Mouse (Mus musculus) embryonic facial prominence, embryonic 14.5 days (tissue): Measurements from ENCODE around the gene Ddx1. TPM values are rescaled to one million over a fixed set of nuclear protein-coding genes. Genes with fewer than 3 reads are reported as not detected.
A peak's percentile ranks its signal among the peaks of the same experiment; 100 is the strongest.

ENCODE experiments used
- ATAC-seq: fragments of 200-750 bp; cut with Nextera tagmentation; 2 replicates; pipeline ENCODE4 v1.8.0; 2017; ENCODE audit warnings: low read depth, moderate number of reproducible peaks, moderate TSS enrichment
- DNase-seq: peaks from one replicate; pipeline ENCODE4 v3.0.0-alpha.2; 2015; ENCODE audit warnings: low spot score
- H3K27ac ChIP-seq: fragments of 300-500 bp; sonication (generic); replicated peaks from 2 replicates; pipeline ENCODE4 v1.5.1; 2014; ENCODE audit warnings: low read depth, mild to moderate bottlenecking, low read length, moderate library complexity
- H3K27me3 ChIP-seq: fragments of 300-500 bp; sonication (generic); replicated peaks from 2 replicates; pipeline ENCODE4 v1.6.1; 2014; ENCODE audit warnings: low read length; ENCODE audit not compliant: control insufficient read depth, insufficient read depth
- H3K36me3 ChIP-seq: fragments of 300-500 bp; sonication (generic); 2 replicates; pipeline ENCODE4 v1.6.1; 2014; ENCODE audit warnings: low read length, mixed read lengths; ENCODE audit not compliant: control insufficient read depth, insufficient read depth
- H3K4me1 ChIP-seq: fragments of 300-500 bp; sonication (generic); 2 replicates; pipeline ENCODE4 v1.6.1; 2014; ENCODE audit warnings: antibody characterized with exemption, low read length; ENCODE audit not compliant: control insufficient read depth, insufficient read depth
- H3K4me2 ChIP-seq: fragments of 300-500 bp; sonication (generic); 2 replicates; pipeline ENCODE4 v1.6.1; 2014; ENCODE audit warnings: low read depth, mild to moderate bottlenecking, low read length, moderate library complexity, mixed read lengths
- H3K4me3 ChIP-seq: fragments of 300-500 bp; sonication (generic); 2 replicates; pipeline ENCODE4 v1.5.1; 2014; ENCODE audit warnings: low read depth, mild to moderate bottlenecking, low read length
- H3K9ac ChIP-seq: fragments of 300-500 bp; sonication (generic); 2 replicates; pipeline ENCODE4 v1.6.1; 2014; ENCODE audit warnings: low read depth, mild to moderate bottlenecking, low read length, moderate library complexity, mixed read lengths
- H3K9me3 ChIP-seq: fragments of 300-500 bp; sonication (generic); 2 replicates; pipeline ENCODE4 v1.6.1; 2016; ENCODE audit warnings: low read length; ENCODE audit not compliant: control insufficient read depth
- WGBS: fragments of 180-500 bp; shearing (Covaris S2); extraction: QIAGEN DNeasy Blood & Tissue Kit; methylation state at CpG from one replicate; pipeline ENCODE4 v1.1.7; 2014; 5-methylcytosine and 5-hydroxymethylcytosine counted together
- polyA plus RNA-seq: library from polyadenylated mRNA; unstranded; fragments of >200 nt; fragmentation: Nextera tagmentation; extraction: Ambion mirVana; gene quantifications from 2 replicates; pipeline ENCODE4 v1.2.1, GENCODE M21; 2014

The Ddx1 gene
- polyA plus RNA-seq, 1 experiment from 2014 or later, result 128 TPM

DNA sequence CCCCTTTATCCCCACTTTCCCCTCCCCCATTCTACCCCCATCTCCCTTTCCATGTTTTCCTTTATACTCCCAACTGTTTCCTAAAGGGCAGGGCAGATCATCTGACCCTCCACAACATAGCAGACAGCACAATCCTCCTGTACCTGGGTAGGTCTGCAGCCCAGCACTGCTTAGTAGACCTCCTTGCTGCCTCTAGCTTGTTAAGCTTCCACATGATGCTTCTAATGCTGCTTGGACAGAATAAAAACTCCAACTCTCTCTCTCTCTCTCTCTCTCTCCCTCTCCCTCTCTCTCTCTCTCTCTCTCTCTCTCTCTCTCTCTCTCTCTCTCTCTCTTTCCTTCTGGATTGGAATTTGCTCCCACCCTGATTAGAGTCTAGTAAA lies 68.7 kb downstream of the Ddx1 start:
- Histone ChIP-seq H3K27ac (no peak overlapping the region), H3K4me3 (no peak overlapping the region), H3K36me3 (no peaks in the 10 kb centered on the region), H3K27me3 (no peaks in the 10 kb centered on the region), H3K9ac (no peak overlapping the region), H3K9me3 (no peaks in the 10 kb centered on the region), H3K4me1 (peaks cover 16% of the 10 kb centered on the region), H3K4me2 (no peak overlapping the region)
- DNase-seq, result no peak
- ATAC-seq, result no peak

- 63% methylated on average over 5 of the region's 6 CpGs for WGBS
- ATAC-seq, result no peak
Observed at GRCm38 (mm10) chr12:13177606-13178005, 71.4 kb downstream of the Ddx1 start.

GRCm38 (mm10) chr12:13176927-13177326 lies 72.1 kb downstream of the Ddx1 start:
- Histone ChIP-seq H3K27ac (no peak overlapping the region), H3K4me2 (no peak overlapping the region), H3K36me3 (no peaks in the 10 kb centered on the region), H3K9me3 (no peaks in the 10 kb centered on the region), H3K27me3 (no peaks in the 10 kb centered on the region), H3K9ac (no peak overlapping the region), H3K4me3 (no peak overlapping the region), H3K4me1 (peaks cover 22% of the 10 kb centered on the region)
- WGBS, result 35% methylated on average over 3 of the region's 3 CpGs
- no peak; the same call in 1 of the 2 replicates for ATAC-seq
- DNase-seq, result peak; percentile 56

More at GRCm38 (mm10) chr12:13177606-13178005, 71.4 kb downstream of the Ddx1 start:
- DNase-seq, result no peak
- Histone ChIP-seq H3K4me2 (no peak overlapping the region), H3K36me3 (no peaks in the 10 kb centered on the region), H3K9me3 (no peaks in the 10 kb centered on the region), H3K27ac (no peak overlapping the region), H3K27me3 (no peaks in the 10 kb centered on the region), H3K4me1 (peaks cover 22% of the 10 kb centered on the region), H3K4me3 (no peak overlapping the region), H3K9ac (no peak overlapping the region)

- H3K36me3 ChIP-seq, result no peaks in the 10 kb centered on the region
- no peaks in the 10 kb centered on the region for H3K9me3 ChIP-seq
- H3K4me2 ChIP-seq, result no peak overlapping the region
- ATAC-seq, result no peak
- H3K4me1 ChIP-seq, result peaks cover 16% of the 10 kb centered on the region
- 16% methylated on average over 2 of the region's 2 CpGs for WGBS
- no peak overlapping the region for H3K9ac ChIP-seq
- H3K27ac ChIP-seq, result peak overlapping the region; percentile 39
- DNase-seq, result peak; percentile 63
- no peak overlapping the region for H3K4me3 ChIP-seq
- H3K27me3 ChIP-seq, result no peaks in the 10 kb centered on the region
Observed at GRCm38 (mm10) chr12:13176136-13176535, 72.9 kb downstream of the Ddx1 start.

GRCm38 (mm10) chr12:13174022-13174421 lies 75.0 kb downstream of the Ddx1 start:
- no peak overlapping the region for H3K4me3 ChIP-seq
- ATAC-seq (no peak), DNase-seq (no peak)
- H3K4me2 ChIP-seq, result no peak overlapping the region
- H3K36me3 ChIP-seq, result no peaks in the 10 kb centered on the region
- no peak overlapping the region for H3K9ac ChIP-seq
- no peak overlapping the region for H3K27ac ChIP-seq
- WGBS, result 49% methylated on average over 6 of the region's 6 CpGs
- no peaks in the 10 kb centered on the region for H3K27me3 ChIP-seq
- peaks cover 11% of the 10 kb centered on the region; the same call in 1 of the 2 replicates for H3K4me1 ChIP-seq
- H3K9me3 ChIP-seq, result no peaks in the 10 kb centered on the region

DNA sequence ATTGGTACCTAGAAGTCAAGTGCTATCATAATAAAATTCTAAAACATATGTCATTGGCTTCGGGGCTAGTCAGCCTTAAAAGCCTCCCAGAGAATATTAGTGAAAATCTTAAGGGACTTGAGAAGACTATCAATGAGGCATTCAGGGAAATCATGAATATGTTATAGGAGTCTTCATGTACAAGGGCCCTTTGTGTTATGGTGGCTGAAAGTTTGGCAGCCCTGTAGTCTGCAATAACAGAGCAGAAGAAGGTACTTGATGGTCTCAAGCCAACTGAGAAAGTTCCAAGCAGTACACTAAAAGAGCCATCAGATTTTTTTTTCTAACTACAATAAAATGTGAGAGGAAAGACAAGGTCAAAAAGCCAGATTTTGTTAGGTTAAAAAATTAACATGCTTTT lies 80.9 kb downstream of the Ddx1 start:
- no peak overlapping the region for H3K4me2 ChIP-seq
- WGBS, result 61% methylated on average over 1 of the region's 1 CpGs
- H3K9ac ChIP-seq, result no peak overlapping the region
- 0 out of 2 replicates have a peak, but pooled peaks cover 3% of the 10 kb centered on the region for H3K4me1 ChIP-seq
- no peak overlapping the region for H3K4me3 ChIP-seq
- no peaks in the 10 kb centered on the region for H3K9me3 ChIP-seq
- DNase-seq, result no peak
- no peaks in the 10 kb centered on the region for H3K27me3 ChIP-seq
- no peaks in the 10 kb centered on the region for H3K36me3 ChIP-seq
- no peak for ATAC-seq
- H3K27ac ChIP-seq, result no peak overlapping the region

DNA sequence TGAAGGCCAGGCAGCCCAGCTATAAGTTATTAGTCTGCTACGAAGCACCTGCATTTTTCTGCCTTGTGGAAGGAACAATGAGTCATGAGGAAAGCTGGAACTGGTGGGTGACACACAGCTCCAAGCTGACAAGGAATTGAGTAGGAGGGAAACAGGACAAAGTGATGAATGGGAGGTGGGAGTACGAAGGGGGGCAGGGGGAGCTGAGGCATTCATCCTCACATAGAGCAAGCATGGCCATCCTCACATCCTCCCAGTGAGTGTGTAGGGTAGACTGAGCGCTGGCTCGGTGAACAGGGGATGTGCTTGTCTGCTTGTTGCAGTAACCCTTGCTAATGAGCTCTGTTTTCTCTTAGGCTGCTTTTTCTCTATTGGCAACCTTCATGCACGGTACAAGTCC lies 81.9 kb downstream of the Ddx1 start:
- 88% methylated on average over 5 of the region's 5 CpGs for WGBS
- no peak for DNase-seq
- Histone ChIP-seq H3K4me3 (no peak overlapping the region), H3K9me3 (no peaks in the 10 kb centered on the region), H3K27ac (no peak overlapping the region), H3K4me1 (0 out of 2 replicates have a peak, but pooled peaks cover 3% of the 10 kb centered on the region), H3K4me2 (no peak overlapping the region), H3K27me3 (no peaks in the 10 kb centered on the region), H3K36me3 (no peaks in the 10 kb centered on the region), H3K9ac (no peak overlapping the region)
- ATAC-seq, result no peak

Other genes starting within 250 kb of the Ddx1 start
- gene Nbas, start 19.9 kb upstream of the Ddx1 start, polyA plus RNA-seq, result 20.9 and 22.3 TPM in 2 replicates